In genomic region chr7:34753140-34753886, GRCm38 (mm10) we compare ENCODE assay signal across 9 mouse cellular contexts. TPM values are rescaled to one million over a fixed set of nuclear protein-coding genes. Genes with fewer than 3 reads are reported as not detected.
DNase-seq lines count a peak whose midpoint lies in the region; ATAC-seq and TF ChIP-seq lines count a peak whose summit lies in the region.
"Had no signal": no experiment of that assay in that cellular context is flagged by ENCODE, and none has a peak within 500 bp of the region (broad histone marks: within the 10 kb centered on the region; RNA-seq: fewer than 3 reads in every experiment).

No protein-coding gene starts in this region.

- 37% methylated on average over 32 of the region's 32 CpGs for WGBS in hindbrain, embryonic 13.5 days

- H3K4me3 ChIP-seq in layer of hippocampus, adult 2 months = peak overlapping the region; percentile 48
- 0 out of 2 replicates have a peak overlapping the region, but pooled peaks have one; percentile 0 for H3K4me3 ChIP-seq in testis, adult 2 months (ENCODE audit: control insufficient read depth, low read depth, low read length)
- H3K4me3 ChIP-seq in hindbrain, embryonic 13.5 days = no peak overlapping the region

- H3K36me3 ChIP-seq in testis, adult 2 months (ENCODE audit: control insufficient read depth, insufficient read depth, low read length) = no peaks in the 10 kb centered on the region
- no peaks in the 10 kb centered on the region for H3K36me3 ChIP-seq in hindbrain, embryonic 13.5 days

- H3K27ac ChIP-seq in layer of hippocampus, adult 2 months = peak overlapping the region; percentile 68
- H3K27ac ChIP-seq in testis, adult 2 months (ENCODE audit: control insufficient read depth, insufficient read depth, low read depth, low read length) = no peak overlapping the region
- peak overlapping the region; percentile 74 for H3K27ac ChIP-seq in hindbrain, embryonic 13.5 days

- 0 out of 2 replicates have a peak overlapping the region, but pooled peaks have one; percentile 14 for H3K9ac ChIP-seq in hindbrain, embryonic 13.5 days

- no peaks in the 10 kb centered on the region; the same call in 1 of the 2 replicates for H3K27me3 ChIP-seq in testis, adult 2 months (ENCODE audit: control insufficient read depth, insufficient read depth, low read length)
- H3K27me3 ChIP-seq in hindbrain, embryonic 13.5 days = no peaks in the 10 kb centered on the region

- no peak for TF ChIP-seq POLR2A in testis, adult 2 months (IDR thresholded peaks at IDR 0.05; ENCODE audit: control insufficient read depth, low read depth, low read length)

- H3K4me1 ChIP-seq in testis, adult 2 months (ENCODE audit: control insufficient read depth, insufficient read depth, low read length) = peaks cover 6% of the 10 kb centered on the region
- peaks cover 36% of the 10 kb centered on the region for H3K4me1 ChIP-seq in hindbrain, embryonic 13.5 days (replicated peaks)

- peak in 1 of 2 experiments; percentile 26 for DNase-seq in layer of hippocampus, adult 2 months (ENCODE audit: low spot score in 2 of 2)
- DNase-seq in layer of hippocampus, adult 11-12 months (ENCODE audit: low spot score) = no peak
- DNase-seq in testis, postnatal 10 days (ENCODE audit: low spot score) = no peak
- DNase-seq in gastrocnemius, postnatal 10 days = no peak
- no peak for DNase-seq in cerebellum, adult 18-20 months
- DNase-seq: thymus, postnatal 4 days had no signal

- no peaks in the 10 kb centered on the region for H3K9me3 ChIP-seq in hindbrain, embryonic 13.5 days

- peak overlapping the region; percentile 28 for H3K4me2 ChIP-seq in hindbrain, embryonic 13.5 days

- no peak for TF ChIP-seq CTCF in layer of hippocampus, adult 2 months (conservative IDR thresholded peaks at IDR 0.05)
- no peak for TF ChIP-seq CTCF in testis, adult 2 months (IDR thresholded peaks at IDR 0.05; ENCODE audit: control insufficient read depth, insufficient read depth, insufficient replicate concordance, low read depth, low read length)

- ATAC-seq in hindbrain, embryonic 13.5 days (ENCODE audit: low FRiP score) = peak; percentile 69; the same call in 1 of the 2 replicates
- ATAC-seq in granulocyte monocyte progenitor cell, adult 5-6 weeks (replicated peaks; ENCODE audit: poor library complexity, severe bottlenecking) = no peak

RNA-seq across cellular contexts. Expression of gene Chst8, which starts 59.2 kb away (rescaled TPM):
- 10 to 100 TPM; 25.7 to 39.9 TPM for total RNA-seq in layer of hippocampus, adult 2 months (2021)
- polyA plus RNA-seq in testis, adult 2 months (2012; rRNA removed) = 0.69 TPM in 1 of 2 replicates, not detected in the other
- 18.0 and 18.3 TPM in 2 replicates for polyA plus RNA-seq in hindbrain, embryonic 13.5 days (2015; fragmentation: Nextera tagmentation; extraction: Ambion mirVana)
- under 1 TPM; 0.49 to 0.84 TPM for total RNA-seq in gastrocnemius, postnatal 10 days (2021)
- not detected in 2 replicates for total RNA-seq in granulocyte monocyte progenitor cell, adult 5-6 weeks (2014; fragmentation: Nextera tagmentation)
- total RNA-seq in granulocyte monocyte progenitor cell, adult 5-6 weeks (2017) = not detected in 2 replicates

Comparison
In these comparisons a context has a peak if more than half of its experiments do, and no peak if none do; other contexts are left out.
1. RNA of gene Chst8, which starts 59.2 kb away (total RNA-seq): 25.7 to 39.9 TPM in layer of hippocampus, adult 2 months; 0.49 to 0.84 TPM in gastrocnemius, postnatal 10 days and not detected in granulocyte monocyte progenitor cell, adult 5-6 weeks; every median in the first group is over 10 times any median in the second.